Mouse (Mus musculus): ENCODE results near the gene Crybb1. TPM values are rescaled to one million over a fixed set of nuclear protein-coding genes. Genes with fewer than 3 reads are reported as not detected.
A peak's percentile ranks its signal among the peaks of the same experiment; 100 is the strongest.

Gene Crybb1
- polyA plus RNA-seq, 1 experiment from 2014 or later = 0.20 TPM

DNA sequence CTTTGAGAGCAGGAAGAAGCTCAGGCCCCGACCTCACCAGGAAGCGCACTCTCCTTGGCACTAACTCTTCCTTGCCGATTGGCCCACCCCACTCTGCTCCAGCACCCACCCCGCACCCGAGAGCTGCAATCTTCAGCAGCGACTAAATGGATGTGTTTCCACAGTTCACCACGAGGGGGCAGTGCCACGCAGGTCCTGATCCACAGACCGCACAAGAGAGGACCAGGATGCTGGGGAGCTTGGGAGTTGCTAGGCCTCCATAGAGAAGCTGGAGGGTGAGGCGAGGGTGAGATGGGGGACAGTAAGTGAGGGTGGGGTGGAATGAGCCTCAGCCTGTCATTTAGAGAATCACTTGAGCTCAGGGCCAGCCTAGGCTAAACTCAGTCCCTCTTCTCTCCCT lies 14.9 kb upstream of the Crybb1 start:
- Histone ChIP-seq H3K9ac (ENCODE audit: low read length) (no peak overlapping the region), H3K4me2 (ENCODE audit: low read depth, severe bottlenecking) (no peak overlapping the region), H3K27ac (replicated peaks; ENCODE audit: low read depth, low read length) (no peak overlapping the region), H3K4me3 (ENCODE audit: low read depth, low read length) (no peak overlapping the region), H3K27me3 (ENCODE audit: control insufficient read depth, insufficient read depth, low read length) (peaks cover 15% of the 10 kb centered on the region), H3K36me3 (ENCODE audit: control insufficient read depth, insufficient read depth, low read length) (no peaks in the 10 kb centered on the region), H3K4me1 (ENCODE audit: control insufficient read depth, insufficient read depth, low read length) (peaks cover 11% of the 10 kb centered on the region), H3K9me3 (ENCODE audit: control insufficient read depth, low read length) (no peaks in the 10 kb centered on the region)
- 6% methylated on average over 10 of the region's 10 CpGs for WGBS
- ATAC-seq (ENCODE audit: insufficient number of reproducible peaks, low FRiP score, low TSS enrichment, low read depth) (peak; percentile 53; the same call in 1 of the 2 replicates), DNase-seq (ENCODE audit: low spot score) (peak; percentile 93)

DNA sequence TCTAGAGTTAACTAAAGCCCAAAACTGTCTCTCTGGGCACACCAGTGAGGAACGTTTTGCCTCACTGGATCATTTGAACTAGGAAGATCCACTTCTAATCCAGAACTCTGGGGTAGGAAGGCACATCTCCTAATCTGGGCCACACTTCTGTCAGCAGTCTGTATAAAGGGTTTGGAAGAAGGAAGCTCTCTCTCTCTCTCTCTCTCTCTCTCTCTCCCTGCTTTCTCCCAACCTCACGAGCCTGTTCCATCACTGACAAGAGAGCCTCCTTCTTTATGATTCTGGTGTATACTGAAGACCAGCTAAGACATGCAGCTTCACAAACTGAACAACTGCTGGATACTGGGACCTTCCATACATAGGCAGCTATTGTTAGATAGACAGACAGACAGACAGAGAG lies 13.8 kb upstream of the Crybb1 start:
- Histone ChIP-seq H3K4me3 (ENCODE audit: low read depth, low read length) (no peak overlapping the region), H3K36me3 (ENCODE audit: control insufficient read depth, insufficient read depth, low read length) (no peaks in the 10 kb centered on the region), H3K4me2 (ENCODE audit: low read depth, severe bottlenecking) (no peak overlapping the region), H3K27ac (replicated peaks; ENCODE audit: low read depth, low read length) (no peak overlapping the region), H3K27me3 (ENCODE audit: control insufficient read depth, insufficient read depth, low read length) (peaks cover 12% of the 10 kb centered on the region), H3K9me3 (ENCODE audit: control insufficient read depth, low read length) (no peaks in the 10 kb centered on the region), H3K4me1 (ENCODE audit: control insufficient read depth, insufficient read depth, low read length) (peaks cover 11% of the 10 kb centered on the region), H3K9ac (ENCODE audit: low read length) (no peak overlapping the region)
- ATAC-seq (ENCODE audit: insufficient number of reproducible peaks, low FRiP score, low TSS enrichment, low read depth) (no peak), DNase-seq (ENCODE audit: low spot score) (no peak)
- 88% methylated on average over 2 of the region's 2 CpGs for WGBS

GRCm38 (mm10) chr5:112242361-112242778 lies 13.2 kb upstream of the Crybb1 start:
- no peak overlapping the region for H3K4me3 ChIP-seq (ENCODE audit: low read depth, low read length)
- DNase-seq (ENCODE audit: low spot score) (no peak), ATAC-seq (ENCODE audit: insufficient number of reproducible peaks, low FRiP score, low TSS enrichment, low read depth) (no peak)
- H3K9me3 ChIP-seq (ENCODE audit: control insufficient read depth, low read length) = no peaks in the 10 kb centered on the region
- WGBS = 72% methylated on average over 5 of the region's 5 CpGs
- H3K27ac ChIP-seq (replicated peaks; ENCODE audit: low read depth, low read length) = no peak overlapping the region
- H3K4me1 ChIP-seq (ENCODE audit: control insufficient read depth, insufficient read depth, low read length) = peaks cover 8% of the 10 kb centered on the region
- peaks cover 8% of the 10 kb centered on the region for H3K27me3 ChIP-seq (ENCODE audit: control insufficient read depth, insufficient read depth, low read length)
- no peaks in the 10 kb centered on the region for H3K36me3 ChIP-seq (ENCODE audit: control insufficient read depth, insufficient read depth, low read length)
- no peak overlapping the region for H3K9ac ChIP-seq (ENCODE audit: low read length)
- no peak overlapping the region for H3K4me2 ChIP-seq (ENCODE audit: low read depth, severe bottlenecking)

GRCm38 (mm10) chr5:112243041-112243440 lies 12.6 kb upstream of the Crybb1 start:
- no peak for DNase-seq (ENCODE audit: low spot score)
- Histone ChIP-seq H3K27ac (replicated peaks; ENCODE audit: low read depth, low read length) (no peak overlapping the region), H3K36me3 (ENCODE audit: control insufficient read depth, insufficient read depth, low read length) (no peaks in the 10 kb centered on the region), H3K4me3 (ENCODE audit: low read depth, low read length) (no peak overlapping the region), H3K9me3 (ENCODE audit: control insufficient read depth, low read length) (no peaks in the 10 kb centered on the region), H3K4me1 (ENCODE audit: control insufficient read depth, insufficient read depth, low read length) (peaks cover 5% of the 10 kb centered on the region), H3K27me3 (ENCODE audit: control insufficient read depth, insufficient read depth, low read length) (peaks cover 4% of the 10 kb centered on the region; the same call in 1 of the 2 replicates), H3K4me2 (ENCODE audit: low read depth, severe bottlenecking) (no peak overlapping the region), H3K9ac (ENCODE audit: low read length) (no peak overlapping the region)
- WGBS = 54% methylated on average over 5 of the region's 5 CpGs
- ATAC-seq (ENCODE audit: insufficient number of reproducible peaks, low FRiP score, low TSS enrichment, low read depth) = no peak

DNA sequence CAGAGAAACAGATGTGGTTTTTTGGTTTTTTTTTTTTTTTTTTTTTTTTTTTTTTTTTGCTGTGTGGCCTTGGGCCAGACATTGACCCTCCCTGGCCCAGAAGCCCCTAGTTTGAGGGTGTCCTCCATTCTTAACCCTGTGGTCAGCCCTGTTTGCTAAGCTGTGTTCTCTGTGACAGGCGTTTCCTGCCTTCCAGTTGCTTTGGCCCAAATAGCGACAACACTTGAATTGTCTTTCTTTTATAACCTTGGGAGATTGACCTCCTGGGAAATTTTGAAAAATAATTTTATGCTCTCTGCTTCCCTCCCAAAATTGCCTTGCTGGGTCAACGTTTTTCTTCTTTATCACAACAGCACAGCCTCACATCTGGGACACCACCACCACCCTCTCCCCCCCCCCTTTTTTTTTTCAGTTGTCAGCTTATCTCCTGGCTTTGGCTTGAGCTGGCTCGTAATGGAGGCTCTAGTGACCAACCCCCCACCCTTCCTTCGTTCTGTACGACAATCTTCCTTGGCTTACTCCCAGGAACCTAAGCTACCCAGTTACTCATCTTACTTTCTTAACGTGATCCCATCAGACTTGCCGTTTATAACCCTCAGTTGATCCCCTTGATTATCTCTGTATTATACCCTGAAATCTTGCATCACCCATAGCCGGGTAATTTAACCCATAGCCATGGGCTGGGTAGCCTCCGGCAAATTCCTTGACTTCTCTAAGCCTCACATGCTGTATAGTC lies 11.9 kb upstream of the Crybb1 start:
- Histone ChIP-seq H3K9ac (ENCODE audit: low read length) (no peak overlapping the region), H3K9me3 (ENCODE audit: control insufficient read depth, low read length) (no peaks in the 10 kb centered on the region), H3K4me3 (ENCODE audit: low read depth, low read length) (no peak overlapping the region), H3K27ac (replicated peaks; ENCODE audit: low read depth, low read length) (no peak overlapping the region), H3K27me3 (ENCODE audit: control insufficient read depth, insufficient read depth, low read length) (0 out of 2 replicates have a peak, but pooled peaks cover 4% of the 10 kb centered on the region), H3K4me2 (ENCODE audit: low read depth, severe bottlenecking) (no peak overlapping the region), H3K36me3 (ENCODE audit: control insufficient read depth, insufficient read depth, low read length) (no peaks in the 10 kb centered on the region), H3K4me1 (ENCODE audit: control insufficient read depth, insufficient read depth, low read length) (peaks cover 4% of the 10 kb centered on the region; the same call in 1 of the 2 replicates)
- ATAC-seq (ENCODE audit: insufficient number of reproducible peaks, low FRiP score, low TSS enrichment, low read depth) (no peak), DNase-seq (ENCODE audit: low spot score) (no peak)
- WGBS = 75% methylated on average over 10 of the region's 10 CpGs

GRCm38 (mm10) chr5:112244275-112244562 lies 11.4 kb upstream of the Crybb1 start:
- no peak overlapping the region for H3K4me3 ChIP-seq (ENCODE audit: low read depth, low read length)
- no peak overlapping the region for H3K9ac ChIP-seq (ENCODE audit: low read length)
- DNase-seq (ENCODE audit: low spot score) (no peak), ATAC-seq (ENCODE audit: insufficient number of reproducible peaks, low FRiP score, low TSS enrichment, low read depth) (no peak)
- H3K27ac ChIP-seq (replicated peaks; ENCODE audit: low read depth, low read length) = no peak overlapping the region
- no peaks in the 10 kb centered on the region for H3K9me3 ChIP-seq (ENCODE audit: control insufficient read depth, low read length)
- H3K4me1 ChIP-seq (ENCODE audit: control insufficient read depth, insufficient read depth, low read length) = peaks cover 1% of the 10 kb centered on the region; the same call in 1 of the 2 replicates
- 74% methylated on average over 1 of the region's 1 CpGs for WGBS
- H3K4me2 ChIP-seq (ENCODE audit: low read depth, severe bottlenecking) = no peak overlapping the region
- no peaks in the 10 kb centered on the region for H3K36me3 ChIP-seq (ENCODE audit: control insufficient read depth, insufficient read depth, low read length)
- 0 out of 2 replicates have a peak, but pooled peaks cover under 1% of the 10 kb centered on the region for H3K27me3 ChIP-seq (ENCODE audit: control insufficient read depth, insufficient read depth, low read length)

GRCm38 (mm10) chr5:112244890-112245615 lies 10.6 kb upstream of the Crybb1 start:
- no peak overlapping the region for H3K9ac ChIP-seq (ENCODE audit: low read length)
- no peak for ATAC-seq (ENCODE audit: insufficient number of reproducible peaks, low FRiP score, low TSS enrichment, low read depth)

DNA sequence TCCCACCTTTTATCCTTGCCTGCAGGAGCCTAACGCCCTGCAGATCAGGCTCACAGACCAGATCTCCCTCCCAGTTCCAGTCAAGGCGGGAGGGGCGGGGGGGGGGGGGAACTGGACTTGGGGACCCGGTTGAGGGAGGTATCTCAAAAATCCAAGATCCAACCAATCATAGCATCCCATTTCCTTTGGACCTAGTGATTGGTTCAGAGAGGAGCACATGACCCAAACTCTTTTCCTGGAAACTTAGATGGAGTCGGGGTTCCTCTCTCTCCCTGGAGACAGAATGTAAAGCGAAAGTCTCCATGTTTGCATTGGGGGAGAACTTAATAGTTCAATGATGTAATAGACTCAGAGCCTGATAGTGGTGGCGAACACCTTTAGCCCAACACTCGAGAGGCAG lies 8.2 kb upstream of the Crybb1 start:
- H3K27me3 ChIP-seq (ENCODE audit: control insufficient read depth, insufficient read depth, low read length) = no peaks in the 10 kb centered on the region
- H3K4me2 ChIP-seq (ENCODE audit: low read depth, severe bottlenecking) = no peak overlapping the region
- DNase-seq (ENCODE audit: low spot score) (no peak), ATAC-seq (ENCODE audit: insufficient number of reproducible peaks, low FRiP score, low TSS enrichment, low read depth) (no peak)
- H3K4me1 ChIP-seq (ENCODE audit: control insufficient read depth, insufficient read depth, low read length) = no peaks in the 10 kb centered on the region
- WGBS = 48% methylated on average over 8 of the region's 8 CpGs
- H3K9me3 ChIP-seq (ENCODE audit: control insufficient read depth, low read length) = no peaks in the 10 kb centered on the region
- H3K9ac ChIP-seq (ENCODE audit: low read length) = no peak overlapping the region
- no peak overlapping the region for H3K27ac ChIP-seq (replicated peaks; ENCODE audit: low read depth, low read length)
- H3K4me3 ChIP-seq (ENCODE audit: low read depth, low read length) = no peak overlapping the region
- no peaks in the 10 kb centered on the region for H3K36me3 ChIP-seq (ENCODE audit: control insufficient read depth, insufficient read depth, low read length)

More at GRCm38 (mm10) chr5:112244890-112245615, 10.6 kb upstream of the Crybb1 start:
- no peak overlapping the region for H3K4me2 ChIP-seq (ENCODE audit: low read depth, severe bottlenecking)
- H3K36me3 ChIP-seq (ENCODE audit: control insufficient read depth, insufficient read depth, low read length) = no peaks in the 10 kb centered on the region
- WGBS = 57% methylated on average over 8 of the region's 8 CpGs
- no peaks in the 10 kb centered on the region for H3K4me1 ChIP-seq (ENCODE audit: control insufficient read depth, insufficient read depth, low read length)
- DNase-seq (ENCODE audit: low spot score) = no peak
- H3K27ac ChIP-seq (replicated peaks; ENCODE audit: low read depth, low read length) = no peak overlapping the region
- H3K4me3 ChIP-seq (ENCODE audit: low read depth, low read length) = no peak overlapping the region
- no peaks in the 10 kb centered on the region for H3K9me3 ChIP-seq (ENCODE audit: control insufficient read depth, low read length)
- H3K27me3 ChIP-seq (ENCODE audit: control insufficient read depth, insufficient read depth, low read length) = no peaks in the 10 kb centered on the region
